Mouse (Mus musculus) macrophage (primary cell): ENCODE results near the gene Cxcl13. TPM values are rescaled to one million over a fixed set of nuclear protein-coding genes. Genes with fewer than 3 reads are reported as not detected.

Experiments
- polyA plus RNA-seq: library from polyadenylated mRNA; stranded (reverse); fragments of 250-400 nt; gene quantifications from 3 replicates; pipeline ENCODE4 v1.2.4, GENCODE M21; 2018; ENCODE audit warnings: inconsistent platforms

Cxcl13 gene
- polyA plus RNA-seq, 1 experiment from 2014 or later, result not detected

Other genes starting within 250 kb of the Cxcl13 start
- not detected in 3 replicates for gene Gm7978, start 220.8 kb upstream of the Cxcl13 start, polyA plus RNA-seq
- gene Gm7982, start 214.9 kb upstream of the Cxcl13 start, polyA plus RNA-seq, result not detected in 3 replicates
- not detected in 3 replicates for gene E330014E10Rik, start 181.0 kb upstream of the Cxcl13 start, polyA plus RNA-seq
- gene Cnot6l, start 207.2 kb downstream of the Cxcl13 start, polyA plus RNA-seq, result 29.0 to 34.1 TPM (median 33.3 TPM) in 3 replicates